Mouse (Mus musculus) liver, postnatal 0 days (tissue): ENCODE measurements around the gene Gse1. TPM values are rescaled to one million over a fixed set of nuclear protein-coding genes. Genes with fewer than 3 reads are reported as not detected.
A peak's percentile ranks its signal among the peaks of the same experiment; 100 is the strongest.

Source experiments
- ATAC-seq: fragments of 200-750 bp; cut with Nextera tagmentation; 2 replicates; pipeline ENCODE4 v1.8.0; 2017; ENCODE audit warnings: mild to moderate bottlenecking, moderate library complexity
- DNase-seq: peaks from one replicate; pipeline ENCODE4 v3.0.0-alpha.2; 2016
- H3K27ac ChIP-seq: fragments of 300-500 bp; sonication (generic); 2 replicates; pipeline ENCODE4 v1.5.1; 2014; ENCODE audit warnings: antibody characterized with exemption, moderate library complexity, mild to moderate bottlenecking, low read depth
- H3K27me3 ChIP-seq: fragments of 300-500 bp; sonication (generic); 2 replicates; pipeline ENCODE4 v1.6.1; 2014; ENCODE audit warnings: low read length, control low read depth, mixed read lengths; ENCODE audit not compliant: insufficient read depth
- H3K36me3 ChIP-seq: fragments of 300-500 bp; sonication (generic); replicated peaks from 2 replicates; pipeline ENCODE4 v1.6.1; 2014; ENCODE audit warnings: mild to moderate bottlenecking, control low read depth, low read length, moderate library complexity, mixed read lengths; ENCODE audit not compliant: insufficient read depth
- H3K4me1 ChIP-seq: fragments of 300-500 bp; sonication (generic); 2 replicates; pipeline ENCODE4 v1.6.1; 2014; ENCODE audit warnings: antibody characterized with exemption, mild to moderate bottlenecking, control low read depth; ENCODE audit not compliant: insufficient read depth
- H3K4me2 ChIP-seq: fragments of 300-500 bp; sonication (generic); 2 replicates; pipeline ENCODE4 v1.6.1; 2014; ENCODE audit warnings: low read depth, mild to moderate bottlenecking, low read length, moderate library complexity, mixed read lengths
- H3K4me3 ChIP-seq: fragments of 300-500 bp; sonication (generic); 2 replicates; pipeline ENCODE4 v1.5.1; 2014; ENCODE audit warnings: low read depth, low read length
- H3K9ac ChIP-seq: fragments of 300-500 bp; sonication (generic); replicated peaks from 2 replicates; pipeline ENCODE4 v1.6.1; 2014; ENCODE audit warnings: mild to moderate bottlenecking, moderate library complexity
- H3K9me3 ChIP-seq: fragments of 300-500 bp; sonication (generic); 2 replicates; pipeline ENCODE4 v1.6.1; 2016; ENCODE audit warnings: mild to moderate bottlenecking, control low read depth, low read length, mixed read lengths
- CTCF ChIP-seq: sonication (generic); IDR thresholded peaks from 2 replicates; pipeline ENCODE4 v1.5.1; 2016; ENCODE audit warnings: antibody characterized with exemption, low read depth
- EP300 ChIP-seq: IDR thresholded peaks from 2 replicates; pipeline ENCODE4 v1.6.1; 2016; ENCODE audit warnings: antibody characterized with exemption, low read depth, mild to moderate bottlenecking
- WGBS: fragments of 180-500 bp; shearing (Covaris S2); extraction: QIAGEN DNeasy Blood & Tissue Kit; methylation state at CpG from one replicate; pipeline ENCODE4 v1.1.7; 2014; ENCODE audit not compliant: insufficient replicate concordance; 5-methylcytosine and 5-hydroxymethylcytosine counted together
- polyA plus RNA-seq: library from polyadenylated mRNA; unstranded; fragments of >200 nt; fragmentation: Nextera tagmentation; extraction: Ambion mirVana; gene quantifications from 2 replicates; pipeline ENCODE4 v1.2.1, GENCODE M21; 2015

Gse1 gene
- polyA plus RNA-seq, 1 experiment from 2014 or later: 7.7 TPM

GRCm38 (mm10) chr8:120429116-120429515, 200.9 kb downstream of the Gse1 start:
- Histone ChIP-seq H3K27me3 (no peaks in the 10 kb centered on the region), H3K36me3 (no peaks in the 10 kb centered on the region), H3K4me1 (peaks cover 11% of the 10 kb centered on the region), H3K4me3 (no peak overlapping the region), H3K27ac (no peak overlapping the region), H3K4me2 (no peak overlapping the region), H3K9me3 (peaks cover 4% of the 10 kb centered on the region; the same call in 1 of the 2 replicates), H3K9ac (no peak overlapping the region)
- WGBS: 63% methylated on average over 1 of the region's 1 CpGs
- DNase-seq (no peak), ATAC-seq (no peak)
- no peak for TF ChIP-seq CTCF
- TF ChIP-seq EP300: no peak

- DNase-seq (no peak), ATAC-seq (no peak)
- Histone ChIP-seq H3K36me3 (no peaks in the 10 kb centered on the region), H3K4me1 (peaks cover 12% of the 10 kb centered on the region), H3K4me3 (no peak overlapping the region), H3K27ac (no peak overlapping the region), H3K27me3 (no peaks in the 10 kb centered on the region), H3K9me3 (peaks cover 4% of the 10 kb centered on the region; the same call in 1 of the 2 replicates), H3K9ac (no peak overlapping the region), H3K4me2 (no peak overlapping the region)
- 91% methylated on average over 12 of the region's 12 CpGs for WGBS
- TF ChIP-seq EP300: no peak
- TF ChIP-seq CTCF: no peak
Measured at GRCm38 (mm10) chr8:120431042-120431441, 202.8 kb downstream of the Gse1 start.

DNA sequence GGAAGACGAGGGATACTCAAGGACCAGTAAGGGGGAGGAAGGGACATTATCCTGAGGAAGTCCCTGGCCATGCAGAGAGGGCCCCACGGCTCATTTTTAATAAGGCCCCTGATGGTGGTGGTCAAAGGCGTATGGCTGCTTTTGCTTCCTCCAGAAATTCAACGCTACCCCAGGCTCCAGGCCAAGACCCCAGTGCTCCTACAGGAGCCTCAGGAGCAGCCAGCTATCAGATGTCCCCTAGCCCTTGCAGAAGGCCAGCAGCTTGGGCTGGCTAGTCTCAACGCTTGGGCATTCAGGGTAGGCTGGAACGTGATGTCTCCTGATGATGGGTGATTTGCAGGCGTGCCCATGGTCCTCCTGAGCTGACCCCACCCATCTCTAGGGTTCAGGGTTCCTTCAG, 204.2 kb downstream of the Gse1 start:
- DNase-seq (no peak), ATAC-seq (no peak)
- peaks cover 4% of the 10 kb centered on the region; the same call in 1 of the 2 replicates for H3K9me3 ChIP-seq
- no peak overlapping the region for H3K27ac ChIP-seq
- H3K36me3 ChIP-seq: no peaks in the 10 kb centered on the region
- no peak for TF ChIP-seq EP300
- TF ChIP-seq CTCF: no peak
- 74% methylated on average over 7 of the region's 7 CpGs for WGBS
- H3K9ac ChIP-seq: no peak overlapping the region
- no peak overlapping the region for H3K4me3 ChIP-seq
- H3K4me1 ChIP-seq: peaks cover 10% of the 10 kb centered on the region
- no peaks in the 10 kb centered on the region for H3K27me3 ChIP-seq
- H3K4me2 ChIP-seq: no peak overlapping the region

- Histone ChIP-seq H3K27ac (no peak overlapping the region), H3K4me2 (no peak overlapping the region), H3K36me3 (no peaks in the 10 kb centered on the region), H3K27me3 (no peaks in the 10 kb centered on the region), H3K4me1 (peaks cover 16% of the 10 kb centered on the region), H3K9me3 (peaks cover 4% of the 10 kb centered on the region; the same call in 1 of the 2 replicates), H3K9ac (no peak overlapping the region), H3K4me3 (no peak overlapping the region)
- WGBS: 85% methylated on average over 7 of the region's 7 CpGs
- TF ChIP-seq CTCF (no peak), EP300 (no peak)
- DNase-seq (no peak), ATAC-seq (no peak)
Measured at GRCm38 (mm10) chr8:120433143-120433542, 204.9 kb downstream of the Gse1 start.

GRCm38 (mm10) chr8:120433734-120434133, 205.5 kb downstream of the Gse1 start:
- TF ChIP-seq EP300: no peak
- TF ChIP-seq CTCF: peak; percentile 73
- Histone ChIP-seq H3K36me3 (no peaks in the 10 kb centered on the region), H3K4me1 (peaks cover 16% of the 10 kb centered on the region), H3K27me3 (no peaks in the 10 kb centered on the region), H3K27ac (no peak overlapping the region), H3K4me3 (no peak overlapping the region), H3K9ac (no peak overlapping the region), H3K4me2 (no peak overlapping the region), H3K9me3 (peaks cover 4% of the 10 kb centered on the region; the same call in 1 of the 2 replicates)
- no peak for ATAC-seq
- WGBS: 89% methylated on average over 1 of the region's 1 CpGs
- DNase-seq: peak; percentile 53

DNA sequence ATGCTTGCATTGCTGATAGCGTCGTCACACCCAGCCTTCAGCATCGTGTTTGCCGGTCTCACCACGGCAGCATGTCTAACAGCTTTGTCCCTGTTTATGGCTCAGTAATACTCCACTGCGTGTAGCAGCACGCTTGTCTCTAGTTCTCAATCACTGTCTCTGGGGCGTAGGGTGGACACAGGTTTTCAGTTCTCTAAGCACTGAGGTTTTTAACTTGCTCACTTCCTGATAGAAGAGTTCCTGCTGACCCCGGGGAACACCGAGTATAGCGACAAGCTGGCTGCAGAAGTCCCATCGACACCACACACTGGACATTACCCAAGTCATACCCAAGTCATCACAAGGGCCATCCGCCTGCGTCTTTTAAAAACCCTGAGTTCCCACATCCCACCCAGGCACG, 207.5 kb downstream of the Gse1 start:
- no peak for TF ChIP-seq EP300
- no peak for TF ChIP-seq CTCF
- no peak for DNase-seq
- H3K27me3 ChIP-seq: no peaks in the 10 kb centered on the region
- ATAC-seq: peak; percentile 13; the same call in 1 of the 2 replicates
- H3K9ac ChIP-seq: no peak overlapping the region
- H3K4me3 ChIP-seq: no peak overlapping the region
- H3K9me3 ChIP-seq: peaks cover 4% of the 10 kb centered on the region; the same call in 1 of the 2 replicates
- 79% methylated on average over 15 of the region's 15 CpGs for WGBS
- H3K27ac ChIP-seq: no peak overlapping the region
- peaks cover 16% of the 10 kb centered on the region for H3K4me1 ChIP-seq
- H3K4me2 ChIP-seq: 0 out of 2 replicates have a peak overlapping the region, but pooled peaks have one; percentile 22
- no peaks in the 10 kb centered on the region for H3K36me3 ChIP-seq
